Mouse (Mus musculus): ENCODE measurements around the gene Aldoc. TPM values are rescaled to one million over a fixed set of nuclear protein-coding genes. Genes with fewer than 3 reads are reported as not detected.

Gene Aldoc
- polyA plus RNA-seq, 1 experiment from 2014 or later = 6.4 TPM

- Histone ChIP-seq H3K36me3 (peaks cover 95% of the 10 kb centered on the region), H3K9ac (no peak overlapping the region), H3K4me2 (no peak overlapping the region), H3K27ac (no peak overlapping the region), H3K4me1 (no peaks in the 10 kb centered on the region), H3K27me3 (no peaks in the 10 kb centered on the region), H3K9me3 (replicated peaks) (no peaks in the 10 kb centered on the region), H3K4me3 (replicated peaks) (no peak overlapping the region)
- no peak for ATAC-seq (replicated peaks; ENCODE audit: low FRiP score)
- WGBS = 93% methylated on average over 2 of the region's 2 CpGs
Observed at GRCm38 (mm10) chr11:78313662-78314061, 9.1 kb upstream of the Aldoc start.

- Histone ChIP-seq H3K9ac (no peak overlapping the region), H3K36me3 (peaks cover 87% of the 10 kb centered on the region)
- ATAC-seq (replicated peaks; ENCODE audit: low FRiP score) = no peak
Observed at GRCm38 (mm10) chr11:78318411-78318810, 4.4 kb upstream of the Aldoc start.

GRCm38 (mm10) chr11:78322076-78322831 is 514 bp upstream of the Aldoc start:
- Histone ChIP-seq H3K9ac (no peak overlapping the region; the same call in 1 of the 2 replicates), H3K36me3 (peaks cover 50% of the 10 kb centered on the region), H3K4me2 (peak overlapping the region; percentile 47), H3K4me3 (replicated peaks) (no peak overlapping the region), H3K9me3 (replicated peaks) (no peaks in the 10 kb centered on the region), H3K4me1 (peaks cover 18% of the 10 kb centered on the region), H3K27ac (peak overlapping the region; percentile 69), H3K27me3 (no peaks in the 10 kb centered on the region)
- 65% methylated on average over 2 of the region's 2 CpGs for WGBS
- no peak; the same call in 1 of the 2 replicates for ATAC-seq (replicated peaks; ENCODE audit: low FRiP score)

More at GRCm38 (mm10) chr11:78318411-78318810, 4.4 kb upstream of the Aldoc start:
- Histone ChIP-seq H3K4me1 (peaks cover 16% of the 10 kb centered on the region), H3K27ac (no peak overlapping the region), H3K4me3 (replicated peaks) (no peak overlapping the region), H3K4me2 (no peak overlapping the region), H3K27me3 (no peaks in the 10 kb centered on the region), H3K9me3 (replicated peaks) (no peaks in the 10 kb centered on the region)
- 93% methylated on average over 2 of the region's 2 CpGs for WGBS

- Histone ChIP-seq H3K4me1 (peaks cover 23% of the 10 kb centered on the region), H3K9ac (0 out of 2 replicates have a peak overlapping the region, but pooled peaks have one; percentile 2), H3K4me2 (no peak overlapping the region), H3K36me3 (peaks cover 30% of the 10 kb centered on the region), H3K9me3 (replicated peaks) (no peaks in the 10 kb centered on the region), H3K27me3 (no peaks in the 10 kb centered on the region), H3K4me3 (replicated peaks) (no peak overlapping the region), H3K27ac (no peak overlapping the region)
- 87% methylated on average over 15 of the region's 15 CpGs for WGBS
- ATAC-seq (replicated peaks; ENCODE audit: low FRiP score) = no peak
Observed at GRCm38 (mm10) chr11:78324000-78324785, 1.4 kb downstream of the Aldoc start.

GRCm38 (mm10) chr11:78324965-78325364 is 2.2 kb downstream of the Aldoc start:
- Histone ChIP-seq H3K27me3 (no peaks in the 10 kb centered on the region), H3K36me3 (peaks cover 23% of the 10 kb centered on the region), H3K4me3 (replicated peaks) (no peak overlapping the region), H3K27ac (no peak overlapping the region), H3K4me2 (no peak overlapping the region), H3K4me1 (peaks cover 25% of the 10 kb centered on the region), H3K9me3 (replicated peaks) (no peaks in the 10 kb centered on the region), H3K9ac (no peak overlapping the region)
- no peak for ATAC-seq (replicated peaks; ENCODE audit: low FRiP score)
- 97% methylated on average over 12 of the region's 12 CpGs for WGBS

GRCm38 (mm10) chr11:78327215-78327614 is 4.4 kb downstream of the Aldoc start:
- no peak overlapping the region for H3K9ac ChIP-seq

GRCm38 (mm10) chr11:78327634-78328511 is 5.1 kb downstream of the Aldoc start, which contains the start of gene Pigs:
Pigs (plus strand) TSS chr11:78328415.
- 12% methylated on average over 37 of the region's 37 CpGs for WGBS
- H3K27me3 ChIP-seq = no peaks in the 10 kb centered on the region
- H3K9me3 ChIP-seq (replicated peaks) = no peaks in the 10 kb centered on the region
- H3K4me3 ChIP-seq (replicated peaks) = peak within 1 kb of the TSS; percentile 87
- H3K4me1 ChIP-seq = peaks cover 14% of the 10 kb centered on the region
- peak within 1 kb of the TSS; percentile 82 for H3K4me2 ChIP-seq
- ATAC-seq (replicated peaks; ENCODE audit: low FRiP score) = peak; percentile 96
- peak within 1 kb of the TSS; percentile 81 for H3K9ac ChIP-seq
- H3K27ac ChIP-seq = peak within 1 kb of the TSS; percentile 76
- H3K36me3 ChIP-seq = peaks cover 12% of the 10 kb centered on the region

More at GRCm38 (mm10) chr11:78327215-78327614, 4.4 kb downstream of the Aldoc start:
- Histone ChIP-seq H3K4me3 (replicated peaks) (no peak overlapping the region), H3K4me1 (peaks cover 21% of the 10 kb centered on the region), H3K27me3 (no peaks in the 10 kb centered on the region), H3K9me3 (replicated peaks) (no peaks in the 10 kb centered on the region), H3K4me2 (no peak overlapping the region), H3K27ac (no peak overlapping the region), H3K36me3 (peaks cover 6% of the 10 kb centered on the region; the same call in 1 of the 2 replicates)
- ATAC-seq (replicated peaks; ENCODE audit: low FRiP score) = no peak
- 91% methylated on average over 4 of the region's 4 CpGs for WGBS

GRCm38 (mm10) chr11:78328512-78329056 is 5.8 kb downstream of the Aldoc start:
- Histone ChIP-seq H3K4me2 (peak overlapping the region; percentile 82), H3K9me3 (replicated peaks) (no peaks in the 10 kb centered on the region), H3K36me3 (peaks cover 18% of the 10 kb centered on the region), H3K27me3 (no peaks in the 10 kb centered on the region), H3K4me3 (replicated peaks) (peak overlapping the region; percentile 87), H3K4me1 (peaks cover 8% of the 10 kb centered on the region), H3K27ac (0 out of 2 replicates have a peak overlapping the region, but pooled peaks have one; percentile 33), H3K9ac (peak overlapping the region; percentile 81)
- ATAC-seq (replicated peaks; ENCODE audit: low FRiP score) = peak; percentile 74
- under 1% methylated on average over 41 of the region's 41 CpGs for WGBS

- Histone ChIP-seq H3K9me3 (replicated peaks) (no peaks in the 10 kb centered on the region), H3K27ac (no peak overlapping the region), H3K4me1 (peaks cover 8% of the 10 kb centered on the region), H3K9ac (no peak overlapping the region), H3K4me2 (no peak overlapping the region), H3K27me3 (no peaks in the 10 kb centered on the region), H3K36me3 (peaks cover 57% of the 10 kb centered on the region), H3K4me3 (replicated peaks) (no peak overlapping the region)
- no peak for ATAC-seq (replicated peaks; ENCODE audit: low FRiP score)
- 89% methylated on average over 12 of the region's 12 CpGs for WGBS
Observed at GRCm38 (mm10) chr11:78332676-78333075, 9.9 kb downstream of the Aldoc start.

GRCm38 (mm10) chr11:78333992-78334391 is 11.2 kb downstream of the Aldoc start:
- Histone ChIP-seq H3K4me3 (replicated peaks) (no peak overlapping the region), H3K9ac (no peak overlapping the region), H3K4me2 (no peak overlapping the region), H3K36me3 (peaks cover 66% of the 10 kb centered on the region), H3K27me3 (no peaks in the 10 kb centered on the region), H3K9me3 (replicated peaks) (no peaks in the 10 kb centered on the region), H3K27ac (no peak overlapping the region), H3K4me1 (peaks cover 4% of the 10 kb centered on the region)
- 82% methylated on average over 5 of the region's 5 CpGs for WGBS
- ATAC-seq (replicated peaks; ENCODE audit: low FRiP score) = no peak

- 94% methylated on average over 8 of the region's 8 CpGs for WGBS
- Histone ChIP-seq H3K4me1 (no peaks in the 10 kb centered on the region), H3K36me3 (peaks cover 84% of the 10 kb centered on the region), H3K27ac (no peak overlapping the region), H3K4me3 (replicated peaks) (no peak overlapping the region), H3K9me3 (replicated peaks) (no peaks in the 10 kb centered on the region), H3K9ac (no peak overlapping the region), H3K4me2 (no peak overlapping the region), H3K27me3 (no peaks in the 10 kb centered on the region)
- no peak for ATAC-seq (replicated peaks; ENCODE audit: low FRiP score)
Observed at GRCm38 (mm10) chr11:78337040-78337439, 14.3 kb downstream of the Aldoc start.
